Mouse (Mus musculus) lung, adult 2 months (tissue): ENCODE measurements around the gene Pigh. TPM values are rescaled to one million over a fixed set of nuclear protein-coding genes. Genes with fewer than 3 reads are reported as not detected.

Experiments
- DNase-seq: peaks from one replicate; pipeline ENCODE4 v3.0.0; 2022
- H3K4me1 ChIP-seq: fragments of 200-500 bp; 2 replicates; pipeline ENCODE4 v1.6.1; 2011; ENCODE audit warnings: low read length; ENCODE audit not compliant: control insufficient read depth, insufficient read depth
- H3K4me3 ChIP-seq: fragments of 200-500 bp; replicated peaks from 2 replicates; pipeline ENCODE3; 2011; ENCODE audit warnings: low read depth, mild to moderate bottlenecking, control low read depth, low read length; ENCODE audit errors: extremely low read depth
- CTCF ChIP-seq: fragments of 200-500 bp; IDR thresholded peaks from 2 replicates; pipeline ENCODE4 v1.5.1; 2011; ENCODE audit warnings: mild to moderate bottlenecking, low read length, control low read depth; ENCODE audit not compliant: insufficient read depth
- POLR2A ChIP-seq: fragments of 200-500 bp; IDR thresholded peaks from 2 replicates; pipeline ENCODE4 v1.6.1; 2011; ENCODE audit warnings: low read depth, mild to moderate bottlenecking, control low read depth, low read length, borderline replicate concordance; ENCODE audit errors: extremely low read depth
- WGBS: fragments of 180-500 bp; shearing (Covaris S2); methylation state at CpG from one replicate; pipeline ENCODE4 v1.1.7; 2018; 5-methylcytosine and 5-hydroxymethylcytosine counted together
- polyA plus RNA-seq: library from polyadenylated mRNA; depleted of rRNA; stranded (reverse); fragments of >200 nt; gene quantifications from 2 replicates; pipeline ENCODE4 v1.2.3, GENCODE M21; 2012

Pigh gene
- polyA plus RNA-seq, 1 experiment, result 12.9 TPM

GRCm38 (mm10) chr12:79069187-79069608 is 20.3 kb downstream of the Pigh start:
- Histone ChIP-seq H3K4me3 (no peak overlapping the region), H3K4me1 (no peaks in the 10 kb centered on the region)
- TF ChIP-seq CTCF (no peak), POLR2A (no peak)
- no peak for DNase-seq
- 90% methylated on average over 6 of the region's 6 CpGs for WGBS

- no peak overlapping the region for H3K4me3 ChIP-seq
- TF ChIP-seq CTCF (no peak), POLR2A (no peak)
These were observed 21.1 kb downstream of the Pigh start for GRCm38 (mm10) chr12:79068306-79068705.

GRCm38 (mm10) chr12:79067526-79067925 is 21.9 kb downstream of the Pigh start:
- TF ChIP-seq POLR2A (no peak), CTCF (no peak)
- no peak overlapping the region for H3K4me3 ChIP-seq
- no peak for DNase-seq
- WGBS, result 67% methylated on average over 5 of the region's 5 CpGs
- H3K4me1 ChIP-seq, result no peaks in the 10 kb centered on the region

More at GRCm38 (mm10) chr12:79068306-79068705, 21.1 kb downstream of the Pigh start:
- H3K4me1 ChIP-seq, result no peaks in the 10 kb centered on the region
- DNase-seq, result no peak
- 94% methylated on average over 11 of the region's 11 CpGs for WGBS

- no peaks in the 10 kb centered on the region for H3K4me1 ChIP-seq
- H3K4me3 ChIP-seq, result no peak overlapping the region
- DNase-seq, result no peak
- 65% methylated on average over 9 of the region's 9 CpGs for WGBS
- TF ChIP-seq POLR2A (no peak), CTCF (no peak)
These were observed 23.0 kb downstream of the Pigh start for GRCm38 (mm10) chr12:79066431-79066830.

- DNase-seq, result no peak
- Histone ChIP-seq H3K4me1 (peaks cover 2% of the 10 kb centered on the region), H3K4me3 (no peak overlapping the region)
- WGBS, result 88% methylated on average over 13 of the region's 13 CpGs
- no peak for TF ChIP-seq CTCF
- no peak for TF ChIP-seq POLR2A
These were observed 25.0 kb downstream of the Pigh start for GRCm38 (mm10) chr12:79064451-79064850.

- peaks cover 2% of the 10 kb centered on the region for H3K4me1 ChIP-seq
- H3K4me3 ChIP-seq, result no peak overlapping the region
- WGBS, result 65% methylated on average over 7 of the region's 7 CpGs
- no peak for DNase-seq
- no peak for TF ChIP-seq POLR2A
- no peak for TF ChIP-seq CTCF
These were observed 28.4 kb downstream of the Pigh start for GRCm38 (mm10) chr12:79060766-79061652.

GRCm38 (mm10) chr12:79060134-79060533 is 29.3 kb downstream of the Pigh start:
- Histone ChIP-seq H3K4me3 (no peak overlapping the region), H3K4me1 (peaks cover 2% of the 10 kb centered on the region)
- WGBS, result 66% methylated on average over 9 of the region's 9 CpGs
- no peak for TF ChIP-seq CTCF
- no peak for TF ChIP-seq POLR2A
- peak; percentile 23 for DNase-seq

GRCm38 (mm10) chr12:79059573-79059972 is 29.9 kb downstream of the Pigh start:
- WGBS, result 81% methylated on average over 6 of the region's 6 CpGs

GRCm38 (mm10) chr12:79055276-79055675 is 34.2 kb downstream of the Pigh start:
- TF ChIP-seq POLR2A (no peak), CTCF (no peak)
- Histone ChIP-seq H3K4me1 (no peaks in the 10 kb centered on the region; the same call in 1 of the 2 replicates), H3K4me3 (no peak overlapping the region)
- DNase-seq, result no peak
- 86% methylated on average over 7 of the region's 7 CpGs for whole genome bisulfite sequencing

More at GRCm38 (mm10) chr12:79059573-79059972, 29.9 kb downstream of the Pigh start:
- TF ChIP-seq CTCF, result no peak
- Histone ChIP-seq H3K4me3 (no peak overlapping the region), H3K4me1 (peaks cover 2% of the 10 kb centered on the region)
- no peak for DNase-seq

- no peak for DNase-seq
- 81% methylated on average over 2 of the region's 2 CpGs for WGBS
- 0 out of 2 replicates have a peak, but pooled peaks cover 2% of the 10 kb centered on the region for H3K4me1 ChIP-seq
- TF ChIP-seq POLR2A (no peak), CTCF (no peak)
- no peak overlapping the region for H3K4me3 ChIP-seq
These were observed 37.4 kb downstream of the Pigh start for GRCm38 (mm10) chr12:79052073-79052472.
